Mouse (Mus musculus) small intestine, adult 2 months (tissue): ENCODE data around the gene Pmch.

Source experiments
- CTCF ChIP-seq: fragments of 200-500 bp; IDR thresholded peaks from 2 replicates; pipeline ENCODE4 v1.5.1; 2012; ENCODE audit warnings: low read depth, mild to moderate bottlenecking, control low read depth, inconsistent platforms, low read length, moderate library complexity, mixed read lengths; ENCODE audit not compliant: insufficient replicate concordance, insufficient read length; ENCODE audit errors: extremely low read depth
- POLR2A ChIP-seq: fragments of 200-500 bp; IDR thresholded peaks from 2 replicates; pipeline ENCODE4 v1.6.1; 2012; ENCODE audit warnings: low read depth, mild to moderate bottlenecking, control low read depth, inconsistent platforms, low read length, moderate library complexity

DNA sequence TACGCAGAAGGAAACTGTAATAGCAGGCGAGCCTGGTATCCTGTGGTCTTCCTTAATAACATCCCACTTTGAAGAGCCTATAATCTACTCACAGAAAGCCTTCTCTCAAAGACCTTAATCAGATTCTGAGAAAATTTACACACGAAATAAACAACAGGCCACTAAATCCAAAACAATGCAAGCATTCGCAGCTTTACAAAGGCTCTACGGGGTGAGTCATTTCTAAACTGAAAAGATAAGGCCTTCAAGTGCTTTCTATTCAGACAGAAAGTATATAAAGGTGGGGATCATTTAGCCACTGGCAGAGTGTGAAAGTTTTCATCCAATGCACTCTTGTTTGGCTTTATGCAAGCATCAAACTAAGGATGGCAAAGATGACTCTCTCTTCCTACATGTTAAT lies at the start of gene Pmch:
- TF ChIP-seq CTCF (no peak), POLR2A (no peak)
